Mouse (Mus musculus): ENCODE measurements at regions not wholly inside any gene's neighbourhood (a gene's known extent, or its start where the extent isn't known, plus 50 kb on each side); places are given as distances from the start of the nearest gene placed in this dataset.
"Not testable (repeated sequence)": the region's sequence is repeated elsewhere in the genome, so short reads cannot be mapped to it uniquely, and the experiment has no call there.

DNA sequence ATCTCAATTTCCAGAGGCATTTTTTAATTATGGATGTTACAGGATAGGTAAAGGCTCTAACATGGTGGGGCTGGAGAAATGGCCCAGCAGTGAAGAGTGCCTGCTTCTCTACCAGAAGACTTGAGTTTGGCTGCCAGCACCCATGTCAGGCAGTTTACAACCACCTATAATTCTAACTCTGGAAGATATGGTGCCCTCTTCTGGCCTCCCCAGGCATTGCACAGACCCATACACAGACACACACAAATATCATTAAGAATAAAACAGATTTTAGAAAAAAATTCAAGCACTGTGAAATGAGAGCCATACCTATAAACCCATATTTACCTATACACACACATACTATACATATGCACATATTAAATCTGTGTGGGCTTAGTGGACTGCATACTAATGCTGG lies 113.9 kb upstream of the Creb1 start:
- POLR2A ChIA-PET: no interaction called here
- DNase-seq (ENCODE audit: low read depth, low spot score) (no peak), ATAC-seq (no peak)
- in situ Hi-C loops (cut with MboI; ENCODE audit: low pct_unique_long_range_greater_than_20kb): no loop called here
- no peaks in the 10 kb centered on the region for H3K27me3 ChIP-seq
- peak; percentile 47 for TF ChIP-seq CTCF (IDR thresholded peaks at IDR 0.05)
- CTCF ChIA-PET: interaction anchor here (1.2 kb wide), 2 partner anchors 10 to 297 kb away, joined by 3 read pairs; partner anchors contain the start of gene Klf7

DNA sequence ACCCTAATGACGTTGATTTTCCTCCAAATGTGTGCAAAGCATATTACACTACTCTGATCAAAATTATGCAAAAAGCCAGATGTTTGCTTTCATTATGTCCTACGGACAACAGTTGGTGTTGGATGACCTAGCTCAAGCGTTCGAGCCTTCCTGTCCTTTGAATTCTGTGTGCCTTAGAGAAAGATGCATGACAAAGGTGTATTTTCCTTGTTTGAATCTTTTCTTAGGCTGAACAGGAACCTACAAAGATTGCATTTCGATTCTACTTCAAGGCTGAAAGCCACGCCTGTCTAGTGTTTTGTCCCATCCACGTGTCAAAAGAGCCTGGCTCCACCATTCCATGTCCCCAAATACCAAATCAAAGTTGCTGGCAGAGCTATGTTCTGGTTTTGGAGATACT lies 116.5 kb upstream of the Creb1 start:
- in situ Hi-C loops (cut with MboI; ENCODE audit: low pct_unique_long_range_greater_than_20kb): no loop called here
- ChIA-PET CTCF (interaction anchor here (0.6 to 0.7 kb wide), 2 partner anchors 10 to 18 kb away, joined by 3 read pairs; no protein-coding TSS in a partner anchor), POLR2A (no interaction called here)
- H3K27me3 ChIP-seq: no peaks in the 10 kb centered on the region
- no peak for TF ChIP-seq CTCF (IDR thresholded peaks at IDR 0.05)
- DNase-seq (ENCODE audit: low read depth, low spot score) (no peak), ATAC-seq (no peak)

DNA sequence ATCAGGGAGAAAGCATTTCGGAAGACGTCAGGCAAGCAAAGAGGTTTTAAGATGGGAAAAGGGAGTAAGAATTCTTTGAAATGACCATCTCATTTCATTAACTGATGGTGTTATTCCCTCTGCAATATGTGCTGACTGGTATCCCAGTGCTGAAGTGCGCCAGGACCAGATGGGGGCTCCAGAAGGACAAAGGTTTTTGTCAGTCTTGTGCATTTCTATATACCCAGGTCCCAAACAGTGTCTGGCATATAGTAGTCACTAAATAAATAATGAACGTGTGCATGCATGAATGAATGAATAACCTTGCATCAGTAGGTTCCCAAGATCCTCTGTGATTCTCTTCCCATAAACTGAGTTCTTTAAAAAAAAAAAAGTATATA lies 119.3 kb upstream of the Creb1 start:
- no peak for DNase-seq (ENCODE audit: low read depth, low spot score)
- in situ Hi-C loops (cut with MboI; ENCODE audit: low pct_unique_long_range_greater_than_20kb): no loop called here
- POLR2A ChIA-PET: no interaction called here
- no peak for TF ChIP-seq CTCF (IDR thresholded peaks at IDR 0.05)
- no peaks in the 10 kb centered on the region for H3K27me3 ChIP-seq
- CTCF ChIA-PET: interaction anchor here (1.3 kb wide), 1 partner anchor 18 kb away, joined by 3 read pairs; no protein-coding TSS in a partner anchor
- no peak for ATAC-seq

DNA sequence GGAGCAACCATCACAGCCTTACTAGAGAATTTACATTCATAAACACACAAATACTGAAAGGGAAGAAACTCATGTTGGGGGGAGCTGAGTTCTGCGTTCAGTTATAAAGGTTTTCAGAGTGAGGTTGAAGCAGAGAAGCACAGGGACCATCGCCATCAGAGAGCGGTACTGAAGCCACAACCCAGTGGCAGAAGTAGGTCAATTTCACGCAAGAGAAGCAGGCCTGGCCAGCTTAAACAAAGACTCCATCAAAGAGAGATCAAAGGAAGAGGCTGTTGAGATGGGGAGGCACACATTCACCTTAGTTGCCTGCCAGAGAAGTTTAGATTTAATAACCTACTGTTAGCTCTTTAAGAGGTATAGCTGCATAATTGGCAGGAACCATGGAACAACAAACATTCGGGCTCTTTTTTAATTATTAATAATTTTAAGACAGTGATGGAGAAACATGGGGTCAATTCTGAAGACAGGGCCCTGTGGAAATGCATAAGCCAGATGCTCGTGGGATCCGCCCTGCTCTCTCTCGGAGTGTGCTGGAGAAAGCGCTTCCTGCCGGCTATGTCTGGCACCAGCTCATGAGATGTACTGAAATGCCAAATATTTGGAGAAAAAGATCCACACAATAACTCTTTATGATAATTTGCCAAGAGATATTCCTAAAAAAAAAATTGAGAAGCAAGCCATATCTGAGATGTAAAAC lies 119.8 kb upstream of the Creb1 start:
- ChIA-PET POLR2A (no interaction called here), CTCF (interaction anchor here (1.3 kb wide), 1 partner anchor 18 kb away, joined by 3 read pairs; no protein-coding TSS in a partner anchor)
- no peak for DNase-seq (ENCODE audit: low read depth, low spot score)
- TF ChIP-seq CTCF (IDR thresholded peaks at IDR 0.05): no peak
- ATAC-seq: no peak
- in situ Hi-C loops (cut with MboI; ENCODE audit: low pct_unique_long_range_greater_than_20kb): no loop called here
- H3K27me3 ChIP-seq: no peaks in the 10 kb centered on the region

- TF ChIP-seq CTCF (IDR thresholded peaks at IDR 0.05): no peak
- in situ Hi-C loops (cut with MboI; ENCODE audit: low pct_unique_long_range_greater_than_20kb): no loop called here
- ChIA-PET POLR2A (no interaction called here), CTCF (interaction anchor here (1.3 kb wide), 1 partner anchor 17 kb away, joined by 3 read pairs; no protein-coding TSS in a partner anchor)
- no peak for DNase-seq (ENCODE audit: low read depth, low spot score)
- H3K27me3 ChIP-seq: no peaks in the 10 kb centered on the region
- no peak for ATAC-seq
Observed at GRCm38 (mm10) chr1:64411851-64412480, 120.5 kb upstream of the Creb1 start.

DNA sequence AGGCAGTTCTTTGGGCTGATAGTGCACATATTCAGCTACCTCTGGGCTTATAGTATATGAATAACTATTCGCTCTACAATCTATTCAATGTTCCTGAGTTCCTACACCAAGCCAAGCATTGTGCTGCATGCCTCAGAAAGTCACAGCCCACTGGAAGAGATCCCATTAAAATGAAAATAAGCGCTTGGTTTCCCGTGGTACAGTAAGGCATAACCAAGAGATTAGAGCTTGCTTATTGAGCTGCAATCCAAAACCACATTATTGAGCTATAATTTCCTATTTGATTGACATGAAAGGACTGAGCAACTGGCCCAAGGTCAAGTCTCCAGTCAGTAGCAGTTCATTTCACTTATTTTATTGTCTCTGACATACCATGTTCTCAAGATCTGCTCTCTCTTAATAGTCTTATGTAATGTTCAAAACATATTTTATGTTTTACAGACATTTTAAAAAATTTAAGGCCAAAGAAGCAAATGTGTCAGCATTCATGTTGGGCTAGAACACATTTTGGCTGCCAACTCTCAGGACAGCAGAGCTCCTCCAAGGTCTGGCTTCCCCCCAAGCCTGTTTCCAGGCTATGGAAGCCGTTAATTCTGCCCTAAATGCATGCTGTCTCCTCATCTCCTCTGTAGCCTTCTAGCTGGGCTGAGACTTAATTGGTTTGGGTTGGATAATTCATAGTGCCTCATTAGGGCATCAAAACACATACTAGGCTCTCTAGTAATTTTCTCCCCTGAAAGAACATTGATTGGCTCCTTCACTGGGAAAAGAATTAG lies 123.5 kb upstream of the Creb1 start:
- TF ChIP-seq CTCF (IDR thresholded peaks at IDR 0.05): no peak
- in situ Hi-C loops (cut with MboI; ENCODE audit: low pct_unique_long_range_greater_than_20kb): no loop called here
- ATAC-seq (no peak), DNase-seq (ENCODE audit: low read depth, low spot score) (no peak)
- POLR2A ChIA-PET: no interaction called here
- CTCF ChIA-PET: interaction anchor here (1.2 to 1.4 kb wide), 2 partner anchors 10 to 284 kb away, joined by 3 read pairs; no protein-coding TSS in a partner anchor
- H3K27me3 ChIP-seq: peaks cover 3% of the 10 kb centered on the region

GRCm38 (mm10) chr1:64391525-64391924 lies 140.9 kb upstream of the Creb1 start:
- DNase-seq (ENCODE audit: low read depth, low spot score) (no peak), ATAC-seq (no peak)
- in situ Hi-C loops (cut with MboI; ENCODE audit: low pct_unique_long_range_greater_than_20kb): no loop called here
- POLR2A ChIA-PET: interaction anchor here (1.4 kb wide), 1 partner anchor 14 kb away, joined by 3 read pairs; no protein-coding TSS in a partner anchor
- H3K27me3 ChIP-seq: no peaks in the 10 kb centered on the region
- CTCF ChIA-PET: no interaction called here
- TF ChIP-seq CTCF (IDR thresholded peaks at IDR 0.05): no peak

DNA sequence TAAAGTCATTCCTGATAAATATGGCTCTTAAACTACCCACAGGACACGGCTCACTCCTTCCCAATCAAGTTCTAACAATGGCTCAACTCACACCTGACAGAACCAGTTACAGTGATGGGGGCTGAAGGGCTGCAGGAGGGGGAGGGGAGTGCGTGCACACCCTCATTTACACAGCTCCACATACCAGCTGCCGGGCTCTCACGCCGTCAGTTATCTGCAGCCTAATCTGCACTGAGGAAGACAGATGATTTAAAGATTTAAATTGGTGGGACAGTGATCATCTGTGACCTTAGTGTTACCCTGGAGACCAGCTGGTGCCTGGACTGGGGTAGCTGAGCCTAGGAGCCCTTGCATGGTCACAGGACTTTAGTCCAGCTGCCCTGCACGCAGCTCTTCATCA lies 151.2 kb upstream of the Creb1 start:
- no peaks in the 10 kb centered on the region for H3K27me3 ChIP-seq
- TF ChIP-seq CTCF (IDR thresholded peaks at IDR 0.05): no peak
- no peak for ATAC-seq
- in situ Hi-C loops (cut with MboI; ENCODE audit: low pct_unique_long_range_greater_than_20kb): no loop called here
- CTCF ChIA-PET: no interaction called here
- no peak for DNase-seq (ENCODE audit: low read depth, low spot score)
- POLR2A ChIA-PET: no interaction called here

DNA sequence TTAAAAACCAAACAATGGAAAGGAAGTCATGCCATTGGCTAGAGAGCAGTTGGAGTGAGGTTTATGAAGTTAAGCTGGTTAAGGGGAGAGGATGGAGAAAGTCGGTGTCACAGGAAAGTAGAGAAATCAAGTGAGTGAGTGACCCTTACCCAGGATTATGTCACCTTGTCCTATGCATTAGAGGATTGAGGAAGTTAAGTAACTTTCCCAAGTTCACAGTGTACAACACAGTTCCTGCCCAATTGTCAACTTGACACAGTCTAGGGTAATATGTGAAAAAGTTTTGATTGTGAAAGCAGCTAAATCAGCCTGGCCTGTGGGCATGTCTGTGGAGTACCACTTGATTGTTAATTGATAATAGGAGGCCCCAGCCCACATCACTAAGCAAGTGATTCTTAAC lies 156.0 kb upstream of the Creb1 start:
- H3K27me3 ChIP-seq; CTCF ChIA-PET; DNase-seq (ENCODE audit: low read depth, low spot score); in situ Hi-C loops (cut with MboI; ENCODE audit: low pct_unique_long_range_greater_than_20kb); ATAC-seq: not testable (repeated sequence)
- POLR2A ChIA-PET: interaction anchor here (1.4 kb wide), 1 partner anchor 16 kb away, joined by 3 read pairs; no protein-coding TSS in a partner anchor

DNA sequence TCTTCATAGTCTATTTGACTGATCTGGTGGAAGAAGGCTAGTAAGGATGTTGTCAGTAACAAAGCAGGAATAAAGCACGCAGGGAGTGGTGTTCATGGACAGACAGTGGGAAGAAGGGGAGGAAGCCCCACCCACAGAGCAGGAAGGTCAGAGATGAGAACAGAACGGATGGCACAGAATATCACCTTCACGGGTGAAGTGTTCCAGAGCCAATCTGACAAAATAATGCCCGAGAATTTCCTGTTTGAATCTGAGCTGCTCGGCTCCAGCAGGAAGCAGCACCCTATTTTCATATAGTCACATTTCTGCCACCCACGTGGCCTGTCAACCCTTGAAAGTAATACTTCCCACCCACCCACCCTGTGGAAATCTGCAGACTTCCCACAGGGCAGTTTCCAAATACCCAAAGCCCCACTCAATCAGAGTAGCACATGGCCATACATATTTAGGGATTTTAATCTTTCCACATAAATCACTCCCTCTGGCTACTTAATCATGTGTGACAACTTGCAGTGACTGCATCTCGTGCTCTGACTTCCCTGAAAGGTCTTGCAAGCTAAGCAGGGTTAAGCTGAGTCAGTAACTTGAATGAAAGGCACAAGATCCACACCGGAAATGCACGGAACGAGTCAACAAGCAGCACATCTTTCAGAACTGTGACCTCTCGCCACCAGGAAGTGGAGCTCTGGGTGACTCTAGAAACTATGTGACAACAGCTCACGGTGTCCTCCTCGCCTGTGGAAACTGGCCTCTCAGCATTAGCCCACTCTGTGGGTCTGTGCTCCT lies 158.0 kb upstream of the Creb1 start:
- H3K27me3 ChIP-seq: no peaks in the 10 kb centered on the region
- no peak for ATAC-seq
- DNase-seq (ENCODE audit: low read depth, low spot score): no peak
- ChIA-PET CTCF (interaction anchor here (1.2 kb wide), 1 partner anchor 24 kb away, joined by 3 read pairs; no protein-coding TSS in a partner anchor), POLR2A (no interaction called here)
- in situ Hi-C loops (cut with MboI; ENCODE audit: low pct_unique_long_range_greater_than_20kb): no loop called here
- no peak for TF ChIP-seq CTCF (IDR thresholded peaks at IDR 0.05)
